Mouse (Mus musculus) embryonic fibroblast, embryonic 13.5 days (primary cell): ENCODE measurements around the gene Krtcap3. TPM values are rescaled to one million over a fixed set of nuclear protein-coding genes. Genes with fewer than 3 reads are reported as not detected.

Experiments used
- H3K27ac ChIP-seq: 2 replicates; pipeline ENCODE4 v1.5.1; 2012; ENCODE audit warnings: low read length, control low read depth, inconsistent platforms; ENCODE audit not compliant: insufficient read depth
- H3K4me1 ChIP-seq: 2 replicates; pipeline ENCODE4 v1.6.1; 2011; ENCODE audit warnings: low read length; ENCODE audit not compliant: control insufficient read depth, insufficient read depth
- H3K4me3 ChIP-seq: 2 replicates; pipeline ENCODE4 v1.5.1; 2011; ENCODE audit warnings: mild to moderate bottlenecking, control low read depth, low read length; ENCODE audit not compliant: insufficient read depth
- CTCF ChIP-seq: IDR thresholded peaks from 2 replicates; pipeline ENCODE4 v1.5.1; 2011; ENCODE audit warnings: mild to moderate bottlenecking, control low read depth, low read length, moderate library complexity, borderline replicate concordance; ENCODE audit not compliant: insufficient read depth
- POLR2A ChIP-seq: IDR thresholded peaks from 2 replicates; pipeline ENCODE4 v1.6.1; 2011; ENCODE audit warnings: low read depth, mild to moderate bottlenecking, control low read depth, low read length, moderate library complexity
- polyA plus RNA-seq: library from polyadenylated mRNA; stranded (reverse); fragments of >200 nt; gene quantifications from 2 replicates; pipeline ENCODE4 v1.2.4, GENCODE M21; 2011; ENCODE audit warnings: low read depth; ENCODE audit not compliant: missing spikeins, insufficient read length

The Krtcap3 gene
- polyA plus RNA-seq, 1 experiment = 0.81 TPM

- TF ChIP-seq POLR2A (no peak), CTCF (no peak)
- Histone ChIP-seq H3K27ac (no peak overlapping the region), H3K4me1 (no peaks in the 10 kb centered on the region), H3K4me3 (no peak overlapping the region)
These were observed 1.5 kb downstream of the Krtcap3 start for GRCm38 (mm10) chr5:31252795-31253545.

GRCm38 (mm10) chr5:31253806-31254205 is 2.3 kb downstream of the Krtcap3 start:
- H3K4me1 ChIP-seq = no peaks in the 10 kb centered on the region
- TF ChIP-seq POLR2A = no peak
- TF ChIP-seq CTCF = no peak
- H3K27ac ChIP-seq = no peak overlapping the region
- no peak overlapping the region for H3K4me3 ChIP-seq

GRCm38 (mm10) chr5:31254452-31254851 is 3.0 kb downstream of the Krtcap3 start:
- no peak for TF ChIP-seq CTCF
- TF ChIP-seq POLR2A = no peak
- Histone ChIP-seq H3K27ac (no peak overlapping the region), H3K4me3 (no peak overlapping the region)

GRCm38 (mm10) chr5:31254901-31255300 is 3.4 kb downstream of the Krtcap3 start:
- Histone ChIP-seq H3K4me3 (no peak overlapping the region), H3K27ac (no peak overlapping the region), H3K4me1 (no peaks in the 10 kb centered on the region)
- TF ChIP-seq CTCF (no peak), POLR2A (no peak)

More at GRCm38 (mm10) chr5:31254452-31254851, 3.0 kb downstream of the Krtcap3 start:
- H3K4me1 ChIP-seq = no peaks in the 10 kb centered on the region

GRCm38 (mm10) chr5:31255381-31255780 is 3.9 kb downstream of the Krtcap3 start:
- Histone ChIP-seq H3K27ac (no peak overlapping the region), H3K4me3 (no peak overlapping the region), H3K4me1 (no peaks in the 10 kb centered on the region)
- no peak for TF ChIP-seq CTCF
- TF ChIP-seq POLR2A = no peak

GRCm38 (mm10) chr5:31255971-31256370 is 4.5 kb downstream of the Krtcap3 start:
- no peak overlapping the region for H3K4me3 ChIP-seq
- H3K4me1 ChIP-seq = no peaks in the 10 kb centered on the region
- no peak overlapping the region for H3K27ac ChIP-seq
- TF ChIP-seq CTCF = no peak
- no peak for TF ChIP-seq POLR2A

GRCm38 (mm10) chr5:31257616-31258015 is 6.1 kb downstream of the Krtcap3 start:
- TF ChIP-seq POLR2A (no peak), CTCF (no peak)
- Histone ChIP-seq H3K27ac (no peak overlapping the region), H3K4me1 (no peaks in the 10 kb centered on the region), H3K4me3 (no peak overlapping the region)

- no peaks in the 10 kb centered on the region for H3K4me1 ChIP-seq
- no peak overlapping the region for H3K27ac ChIP-seq
- no peak for TF ChIP-seq CTCF
- TF ChIP-seq POLR2A = no peak
- H3K4me3 ChIP-seq = no peak overlapping the region
These were observed 14.6 kb downstream of the Krtcap3 start for GRCm38 (mm10) chr5:31266101-31266500.

- no peak for TF ChIP-seq CTCF
- no peak for TF ChIP-seq POLR2A
- Histone ChIP-seq H3K4me1 (no peaks in the 10 kb centered on the region), H3K4me3 (no peak overlapping the region), H3K27ac (no peak overlapping the region)
These were observed 16.2 kb downstream of the Krtcap3 start for GRCm38 (mm10) chr5:31267686-31268085.

GRCm38 (mm10) chr5:31273018-31273417 is 21.5 kb downstream of the Krtcap3 start:
- Histone ChIP-seq H3K4me3 (no peak overlapping the region), H3K4me1 (no peaks in the 10 kb centered on the region), H3K27ac (no peak overlapping the region)
- no peak for TF ChIP-seq POLR2A
- no peak for TF ChIP-seq CTCF
